Mouse (Mus musculus): ENCODE results near the gene Ndfip2. TPM values are rescaled to one million over a fixed set of nuclear protein-coding genes. Genes with fewer than 3 reads are reported as not detected.

Gene Ndfip2
- polyA plus RNA-seq, 1 experiment from 2014 or later, result 42.7 TPM

DNA sequence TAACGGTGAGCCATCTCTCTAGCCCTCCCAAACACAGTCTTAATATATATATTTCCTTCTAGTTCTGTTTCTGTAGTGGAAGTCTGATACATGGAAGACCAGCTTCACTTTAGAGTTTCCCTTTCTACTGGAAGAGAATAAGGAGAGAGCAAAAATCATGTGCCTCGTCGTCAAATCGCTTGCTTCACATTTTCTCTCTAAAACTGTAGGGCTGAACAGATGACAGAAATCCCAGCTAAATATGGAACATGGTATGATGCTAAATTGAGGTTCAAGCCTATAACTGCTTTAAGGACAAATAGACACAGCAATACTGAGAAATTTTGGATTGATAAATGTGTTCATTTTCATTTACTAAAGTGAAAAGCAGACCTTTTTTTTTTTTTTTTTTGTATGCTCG, 4.0 kb upstream of the Ndfip2 start:
- WGBS, result 92% methylated on average over 5 of the region's 5 CpGs
- no peak for DNase-seq (ENCODE audit: low spot score)
- H3K4me1 ChIP-seq, result peaks cover 10% of the 10 kb centered on the region

DNA sequence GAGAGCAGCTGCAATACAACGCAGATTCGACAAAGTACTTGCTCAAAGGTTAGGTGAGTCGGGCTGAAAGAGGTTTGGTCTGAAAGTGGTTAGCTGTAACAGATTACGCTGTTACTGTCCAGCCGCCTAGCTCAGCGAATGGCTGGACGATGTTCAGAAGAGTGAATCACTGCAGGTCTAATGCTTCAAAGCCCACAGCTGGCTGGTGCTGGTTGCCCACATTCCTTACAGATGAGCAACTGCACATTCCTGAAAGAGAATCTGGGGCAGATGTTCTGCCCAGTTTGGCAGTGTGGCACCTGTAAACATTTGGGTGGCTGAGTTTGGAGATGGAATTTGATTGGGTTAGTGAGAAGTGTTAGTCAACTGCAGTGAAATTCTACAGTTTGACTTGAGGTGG, 2.8 kb upstream of the Ndfip2 start:
- Histone ChIP-seq H3K36me3 (replicated peaks) (no peaks in the 10 kb centered on the region), H3K4me1 (peaks cover 14% of the 10 kb centered on the region), H3K27me3 (replicated peaks; ENCODE audit: low read depth, poor library complexity, severe bottlenecking) (no peaks in the 10 kb centered on the region), H3K27ac (replicated peaks) (no peak overlapping the region), H3K9me3 (no peaks in the 10 kb centered on the region), H3K4me3 (no peak overlapping the region)
- WGBS, result 83% methylated on average over 7 of the region's 7 CpGs
- no peak for DNase-seq (ENCODE audit: low spot score)

More for the DNA sequence above, 4.0 kb upstream of the Ndfip2 start:
- Histone ChIP-seq H3K9me3 (no peaks in the 10 kb centered on the region), H3K4me3 (no peak overlapping the region), H3K27me3 (replicated peaks; ENCODE audit: low read depth, poor library complexity, severe bottlenecking) (no peaks in the 10 kb centered on the region), H3K36me3 (replicated peaks) (no peaks in the 10 kb centered on the region), H3K27ac (replicated peaks) (no peak overlapping the region)

DNA sequence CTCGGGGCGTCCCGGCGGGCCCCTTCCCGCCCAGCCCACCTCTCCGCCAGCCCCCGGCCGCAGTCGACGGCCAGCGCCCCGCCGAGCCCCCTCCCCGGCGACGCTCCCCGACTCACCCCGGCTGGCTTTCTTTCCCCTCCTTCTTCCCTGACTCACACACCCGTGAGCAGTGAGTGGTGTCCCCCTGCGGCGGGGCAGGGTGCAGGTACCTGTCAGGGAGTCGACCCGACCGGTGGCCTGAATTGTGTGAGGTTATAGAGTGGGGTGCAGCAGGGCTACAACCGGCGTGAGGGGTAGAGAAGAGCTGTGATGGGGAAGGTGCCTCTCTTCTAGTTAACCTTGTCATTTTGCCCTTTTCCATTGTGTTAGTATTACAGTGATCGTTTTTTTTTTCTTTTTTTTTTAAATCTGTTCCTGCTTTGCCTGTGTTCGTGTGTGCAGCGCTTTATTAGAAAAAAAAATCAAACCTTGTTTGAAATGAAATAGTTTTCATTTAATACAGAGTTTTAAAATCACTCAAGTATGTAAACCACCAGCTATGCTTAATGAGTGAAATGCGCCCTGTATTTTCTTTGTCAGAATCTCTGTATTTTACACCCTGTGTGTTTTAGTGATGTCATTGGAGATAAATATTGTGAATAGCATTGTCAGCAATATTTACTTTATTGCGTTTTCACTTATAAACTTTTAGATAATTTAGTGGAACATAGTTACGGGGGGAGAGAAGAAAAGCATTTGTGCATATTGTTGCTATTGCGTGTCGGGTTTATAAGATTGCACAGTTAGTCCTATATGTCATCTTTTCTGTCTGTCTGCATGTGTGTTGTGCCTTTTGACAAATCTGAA, 885 bp downstream of the Ndfip2 start:
- 10% methylated on average over 32 of the region's 34 CpGs for WGBS
- Histone ChIP-seq H3K27ac (replicated peaks) (peak overlapping the region; percentile 95), H3K36me3 (replicated peaks) (no peaks in the 10 kb centered on the region), H3K4me3 (peak overlapping the region; percentile 87), H3K4me1 (peaks cover 5% of the 10 kb centered on the region), H3K27me3 (replicated peaks; ENCODE audit: low read depth, poor library complexity, severe bottlenecking) (no peaks in the 10 kb centered on the region), H3K9me3 (no peaks in the 10 kb centered on the region)
- no peak for DNase-seq (ENCODE audit: low spot score)

DNA sequence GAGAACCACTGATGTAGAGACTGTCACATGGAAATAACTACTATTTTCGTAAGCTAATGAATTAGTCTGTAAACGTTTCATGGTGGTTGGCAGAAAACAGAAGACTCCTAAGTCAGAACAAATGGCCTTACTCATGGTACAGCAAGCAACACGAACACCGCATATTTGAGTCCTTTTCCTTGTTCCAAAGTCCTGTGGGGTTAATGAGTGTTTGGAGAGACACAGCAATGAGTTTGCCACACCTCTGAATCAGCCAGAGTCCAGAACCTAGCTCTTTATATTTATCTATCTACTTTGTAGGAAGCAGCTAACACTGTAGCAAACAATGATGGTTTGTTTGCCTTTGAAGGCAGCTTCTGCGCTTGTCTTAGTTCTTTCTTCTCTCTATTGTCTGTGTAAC, 4.5 kb downstream of the Ndfip2 start:
- Histone ChIP-seq H3K9me3 (no peaks in the 10 kb centered on the region), H3K4me3 (no peak overlapping the region), H3K27ac (replicated peaks) (no peak overlapping the region), H3K36me3 (replicated peaks) (no peaks in the 10 kb centered on the region), H3K4me1 (peaks cover 7% of the 10 kb centered on the region), H3K27me3 (replicated peaks; ENCODE audit: low read depth, poor library complexity, severe bottlenecking) (no peaks in the 10 kb centered on the region)
- DNase-seq (ENCODE audit: low spot score), result no peak
- WGBS, result 79% methylated on average over 5 of the region's 5 CpGs

DNA sequence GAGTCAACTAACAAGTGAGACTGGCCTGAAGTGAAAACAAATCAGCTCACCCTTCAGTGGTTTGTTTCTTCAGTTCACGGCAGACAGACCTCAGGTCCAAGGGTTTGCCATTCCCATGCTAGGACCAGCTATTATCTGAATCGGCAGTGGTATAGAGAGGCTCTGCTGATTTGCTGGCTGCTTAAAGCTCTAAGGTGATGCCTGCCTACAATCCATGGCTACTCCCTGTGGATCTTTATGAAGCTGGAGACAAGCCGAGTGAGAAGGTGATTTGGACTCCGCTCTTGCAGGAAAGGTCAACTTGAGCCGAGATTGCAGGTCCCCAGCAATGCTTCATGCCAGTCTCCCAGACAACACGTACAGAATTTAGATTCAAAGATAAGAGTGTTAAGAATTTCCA, 8.7 kb downstream of the Ndfip2 start:
- WGBS, result 81% methylated on average over 6 of the region's 6 CpGs
- peaks cover 4% of the 10 kb centered on the region; the same call in 1 of the 2 replicates for H3K36me3 ChIP-seq (replicated peaks)
- H3K4me3 ChIP-seq, result no peak overlapping the region
- H3K9me3 ChIP-seq, result no peaks in the 10 kb centered on the region
- no peak overlapping the region for H3K27ac ChIP-seq (replicated peaks)
- no peak for DNase-seq (ENCODE audit: low spot score)
- no peaks in the 10 kb centered on the region for H3K27me3 ChIP-seq (replicated peaks; ENCODE audit: low read depth, poor library complexity, severe bottlenecking)
- peaks cover 2% of the 10 kb centered on the region; the same call in 1 of the 2 replicates for H3K4me1 ChIP-seq

DNA sequence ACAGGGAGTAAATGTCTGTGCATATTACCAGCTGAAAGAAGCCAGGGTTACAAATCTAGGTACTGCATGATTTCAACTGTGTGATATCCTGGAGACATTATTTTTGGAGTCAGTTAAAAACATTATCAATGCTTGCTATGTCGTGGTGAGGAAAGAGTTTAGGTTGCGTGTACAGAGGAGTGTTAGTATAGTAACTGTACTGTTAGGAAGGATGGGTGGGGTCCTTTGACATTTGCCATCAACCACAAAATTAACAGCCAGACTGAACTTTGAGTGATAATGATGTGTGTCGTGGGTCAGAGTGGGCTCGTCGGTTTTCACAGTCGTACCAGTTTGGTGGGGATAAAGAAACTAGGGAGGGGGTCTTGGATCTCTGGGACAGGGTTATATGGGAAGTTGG, 13.7 kb downstream of the Ndfip2 start:
- peaks cover 19% of the 10 kb centered on the region for H3K4me1 ChIP-seq
- no peaks in the 10 kb centered on the region for H3K9me3 ChIP-seq
- H3K27me3 ChIP-seq (replicated peaks; ENCODE audit: low read depth, poor library complexity, severe bottlenecking), result no peaks in the 10 kb centered on the region
- no peak overlapping the region for H3K4me3 ChIP-seq
- peaks cover 4% of the 10 kb centered on the region; the same call in 1 of the 2 replicates for H3K36me3 ChIP-seq (replicated peaks)
- no peak overlapping the region for H3K27ac ChIP-seq (replicated peaks)
- no peak for DNase-seq (ENCODE audit: low spot score)
- WGBS, result 87% methylated on average over 6 of the region's 6 CpGs

DNA sequence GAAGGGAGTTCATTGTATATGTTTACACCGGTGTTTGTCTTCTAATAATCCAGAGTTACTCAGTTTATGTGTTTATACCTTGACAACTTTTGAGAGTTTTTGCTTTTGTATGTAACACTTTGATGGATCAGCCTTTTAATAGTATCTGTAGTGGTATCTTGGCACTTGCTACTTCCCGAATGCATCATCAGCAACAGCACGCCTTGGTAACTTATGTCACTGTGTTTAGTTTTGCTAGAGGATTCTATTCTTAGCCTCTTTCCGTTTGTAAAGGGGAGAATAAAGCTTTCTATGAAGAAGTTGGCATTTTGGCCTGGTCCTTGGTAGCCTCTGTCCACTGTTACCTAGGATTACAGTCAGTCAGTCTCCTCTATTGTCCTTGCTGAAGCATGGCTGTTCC, 14.2 kb downstream of the Ndfip2 start:
- 92% methylated on average over 4 of the region's 4 CpGs for WGBS

DNA sequence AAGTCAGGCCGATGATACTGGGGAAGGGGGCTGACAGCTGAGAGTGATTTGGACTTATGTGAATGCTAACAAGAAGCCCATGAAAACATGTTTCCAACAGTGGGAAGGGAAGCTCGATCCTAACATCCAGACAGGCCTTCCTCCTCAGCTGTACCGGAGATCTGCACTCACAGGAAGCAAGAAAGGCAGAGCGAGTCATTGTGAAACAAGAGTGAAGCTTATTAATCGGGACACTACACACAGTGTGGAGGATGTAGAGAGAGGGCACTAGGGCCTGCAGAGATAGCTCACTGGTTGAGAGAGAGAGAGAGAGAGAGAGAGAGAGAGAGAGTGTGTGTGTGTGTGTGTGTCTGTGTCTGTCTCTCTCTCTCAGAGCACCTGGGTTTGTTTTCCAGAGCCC, 16.8 kb downstream of the Ndfip2 start:
- no peaks in the 10 kb centered on the region for H3K27me3 ChIP-seq (replicated peaks; ENCODE audit: low read depth, poor library complexity, severe bottlenecking)
- peaks cover under 1% of the 10 kb centered on the region; the same call in 1 of the 2 replicates for H3K36me3 ChIP-seq (replicated peaks)
- no peak overlapping the region; the same call in 1 of the 2 replicates for H3K27ac ChIP-seq (replicated peaks)
- H3K4me1 ChIP-seq, result peaks cover 21% of the 10 kb centered on the region
- no peaks in the 10 kb centered on the region for H3K9me3 ChIP-seq
- 64% methylated on average over 5 of the region's 5 CpGs for WGBS
- DNase-seq (ENCODE audit: low spot score), result no peak
- no peak overlapping the region for H3K4me3 ChIP-seq

More for the DNA sequence above, 14.2 kb downstream of the Ndfip2 start:
- no peak overlapping the region for H3K4me3 ChIP-seq
- H3K36me3 ChIP-seq (replicated peaks), result peaks cover 4% of the 10 kb centered on the region; the same call in 1 of the 2 replicates
- no peak for DNase-seq (ENCODE audit: low spot score)
- peaks cover 21% of the 10 kb centered on the region for H3K4me1 ChIP-seq
- H3K27me3 ChIP-seq (replicated peaks; ENCODE audit: low read depth, poor library complexity, severe bottlenecking), result no peaks in the 10 kb centered on the region
- no peaks in the 10 kb centered on the region for H3K9me3 ChIP-seq
- H3K27ac ChIP-seq (replicated peaks), result no peak overlapping the region

DNA sequence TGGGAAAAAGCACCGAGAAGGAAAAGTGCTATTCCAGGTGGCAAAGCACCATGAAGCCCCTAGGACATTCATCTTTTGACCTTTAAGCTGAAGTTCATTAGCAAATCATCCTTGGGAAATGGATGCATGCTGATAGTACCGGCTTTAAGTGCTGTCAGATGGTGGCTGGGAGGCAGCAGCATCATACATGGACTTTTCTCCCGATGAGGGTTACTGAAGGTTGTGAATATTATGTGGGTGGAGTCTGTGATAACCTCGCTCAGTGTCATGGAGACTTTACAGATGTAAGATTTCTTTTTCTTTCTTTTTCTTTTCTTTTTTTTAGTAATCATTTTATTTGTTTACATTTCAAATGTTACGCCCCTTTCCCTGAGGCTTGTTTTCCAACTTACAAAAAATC, 18.9 kb downstream of the Ndfip2 start:
- Histone ChIP-seq H3K9me3 (no peaks in the 10 kb centered on the region), H3K4me1 (peaks cover 21% of the 10 kb centered on the region), H3K4me3 (no peak overlapping the region), H3K36me3 (replicated peaks) (no peaks in the 10 kb centered on the region), H3K27ac (replicated peaks) (no peak overlapping the region), H3K27me3 (replicated peaks; ENCODE audit: low read depth, poor library complexity, severe bottlenecking) (no peaks in the 10 kb centered on the region)
- WGBS, result 57% methylated on average over 5 of the region's 5 CpGs
- no peak for DNase-seq (ENCODE audit: low spot score)

DNA sequence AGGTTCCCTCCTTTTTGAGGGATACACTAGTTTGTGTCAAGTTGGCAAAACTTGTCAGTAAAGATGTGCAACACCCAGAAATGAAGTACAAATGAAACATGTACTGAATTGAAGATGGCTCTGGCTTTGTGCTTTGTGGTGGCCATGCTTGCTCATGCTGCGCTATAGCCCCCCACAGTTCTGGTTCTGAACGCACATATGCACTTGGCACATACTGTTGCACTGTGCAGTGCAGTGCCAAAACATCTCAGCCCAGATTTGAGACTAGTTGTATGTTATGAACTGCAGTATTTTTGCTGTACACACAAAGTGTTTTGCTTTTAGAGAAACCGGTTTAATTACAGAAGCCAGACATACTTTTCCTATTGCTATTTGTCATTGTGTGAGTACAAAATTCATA, 25.7 kb downstream of the Ndfip2 start:
- Histone ChIP-seq H3K27ac (replicated peaks) (no peak overlapping the region), H3K4me1 (no peaks in the 10 kb centered on the region), H3K27me3 (replicated peaks; ENCODE audit: low read depth, poor library complexity, severe bottlenecking) (no peaks in the 10 kb centered on the region), H3K4me3 (no peak overlapping the region), H3K9me3 (no peaks in the 10 kb centered on the region), H3K36me3 (replicated peaks) (peaks cover 11% of the 10 kb centered on the region)
- WGBS, result 95% methylated on average over 3 of the region's 3 CpGs
- no peak for DNase-seq (ENCODE audit: low spot score)

DNA sequence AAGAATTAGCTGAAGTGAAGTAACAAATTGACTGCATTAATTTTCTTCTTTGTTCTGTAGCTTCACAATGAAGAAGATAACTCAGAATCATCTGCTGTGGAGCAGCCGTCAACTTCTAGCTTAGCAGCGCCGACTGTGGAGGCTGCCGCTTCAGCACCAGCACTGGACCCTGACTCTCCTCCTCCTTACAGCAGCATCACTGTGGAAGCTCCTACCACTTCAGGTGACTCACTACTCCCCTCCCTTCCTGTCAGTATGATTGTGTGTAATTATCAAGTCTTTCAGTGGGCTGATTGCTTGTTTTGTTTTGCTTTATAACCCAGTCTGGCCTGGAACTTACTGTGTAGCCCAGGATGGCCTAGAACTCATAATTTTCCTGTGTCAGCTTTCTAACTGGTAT, 29.2 kb downstream of the Ndfip2 start:
- H3K9me3 ChIP-seq, result no peaks in the 10 kb centered on the region
- no peak for DNase-seq (ENCODE audit: low spot score)
- peaks cover 26% of the 10 kb centered on the region for H3K36me3 ChIP-seq (replicated peaks)
- no peak overlapping the region for H3K27ac ChIP-seq (replicated peaks)
- no peaks in the 10 kb centered on the region for H3K4me1 ChIP-seq
- H3K27me3 ChIP-seq (replicated peaks; ENCODE audit: low read depth, poor library complexity, severe bottlenecking), result no peaks in the 10 kb centered on the region
- 94% methylated on average over 4 of the region's 4 CpGs for WGBS
- H3K4me3 ChIP-seq, result no peak overlapping the region

DNA sequence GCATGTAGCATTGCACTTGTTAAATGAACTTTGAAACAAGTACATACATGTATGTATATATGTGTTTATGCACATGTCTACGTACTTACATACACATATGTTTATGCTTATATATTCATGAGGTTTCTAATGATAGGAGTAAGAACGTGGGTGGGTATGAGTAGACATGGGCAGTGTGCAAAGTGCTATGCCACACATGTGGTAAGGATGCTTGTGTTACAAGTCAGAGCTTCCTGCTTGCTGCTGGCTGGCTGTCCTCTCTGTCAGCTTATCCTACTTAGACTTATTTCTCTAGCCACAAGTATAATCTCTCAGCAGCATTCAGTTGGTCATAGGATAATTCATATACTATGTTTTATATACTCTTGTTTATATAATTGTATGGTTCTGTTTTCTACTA, 29.6 kb downstream of the Ndfip2 start:
- Histone ChIP-seq H3K27me3 (replicated peaks; ENCODE audit: low read depth, poor library complexity, severe bottlenecking) (no peaks in the 10 kb centered on the region), H3K27ac (replicated peaks) (no peak overlapping the region), H3K36me3 (replicated peaks) (peaks cover 27% of the 10 kb centered on the region), H3K4me1 (no peaks in the 10 kb centered on the region), H3K9me3 (no peaks in the 10 kb centered on the region), H3K4me3 (no peak overlapping the region)
- WGBS, result 91% methylated on average over 2 of the region's 2 CpGs
- no peak for DNase-seq (ENCODE audit: low spot score)

DNA sequence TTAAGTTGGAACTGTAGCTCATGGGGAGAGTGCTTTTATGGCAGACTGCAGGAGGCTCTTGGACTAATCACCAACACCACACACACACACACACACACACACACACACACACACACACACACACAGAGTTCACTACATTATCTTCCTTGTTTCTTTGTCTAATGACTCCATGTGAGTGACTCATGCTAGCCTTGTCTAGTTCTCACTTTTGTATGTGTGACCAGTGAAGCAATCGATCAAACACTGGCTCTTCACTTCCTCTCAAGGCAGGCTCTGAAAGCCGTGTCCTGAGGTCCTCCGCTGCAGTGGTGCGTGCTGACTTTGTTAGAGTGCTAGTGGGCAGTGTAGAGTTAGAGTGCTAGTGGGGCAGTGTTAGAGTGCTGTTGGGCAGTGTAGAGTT, 30.2 kb downstream of the Ndfip2 start:
- Histone ChIP-seq H3K9me3 (no peaks in the 10 kb centered on the region), H3K36me3 (replicated peaks) (peaks cover 27% of the 10 kb centered on the region), H3K27ac (replicated peaks) (no peak overlapping the region), H3K4me1 (no peaks in the 10 kb centered on the region), H3K4me3 (no peak overlapping the region), H3K27me3 (replicated peaks; ENCODE audit: low read depth, poor library complexity, severe bottlenecking) (no peaks in the 10 kb centered on the region)
- no peak for DNase-seq (ENCODE audit: low spot score)
- WGBS, result 92% methylated on average over 4 of the region's 4 CpGs

Data from embryonic facial prominence, embryonic 10.5 days (tissue).